Mouse (Mus musculus) lung, postnatal 0 days (tissue): ENCODE measurements around the gene Ugt2a1.

Experiments used
- CTCF ChIP-seq: IDR thresholded peaks from 2 replicates; pipeline ENCODE4 v1.5.1; 2016; ENCODE audit warnings: antibody characterized with exemption, mild to moderate bottlenecking
- EP300 ChIP-seq: IDR thresholded peaks from 2 replicates; pipeline ENCODE4 v1.6.1; 2016; ENCODE audit warnings: antibody characterized with exemption, mild to moderate bottlenecking, control low read depth

- TF ChIP-seq CTCF (no peak), EP300 (no peak)
Measured at GRCm38 (mm10) chr5:87490771-87491170, at the start of gene Ugt2a1.
